Mouse (Mus musculus) kidney, adult 11 months (tissue): ENCODE results near the gene Prpf18.

Source experiments
- DNase-seq: peaks from one replicate; pipeline ENCODE4 v3.0.0; 2022

Gene Prpf18

GRCm38 (mm10) chr2:4614276-4614929 is 37.5 kb downstream of the Prpf18 start:
- peak; percentile 40 for DNase-seq

- no peak for DNase-seq
Measured at GRCm38 (mm10) chr2:4611704-4612103, 40.2 kb downstream of the Prpf18 start.

- no peak for DNase-seq
Measured at GRCm38 (mm10) chr2:4611295-4611694, 40.6 kb downstream of the Prpf18 start.

DNA sequence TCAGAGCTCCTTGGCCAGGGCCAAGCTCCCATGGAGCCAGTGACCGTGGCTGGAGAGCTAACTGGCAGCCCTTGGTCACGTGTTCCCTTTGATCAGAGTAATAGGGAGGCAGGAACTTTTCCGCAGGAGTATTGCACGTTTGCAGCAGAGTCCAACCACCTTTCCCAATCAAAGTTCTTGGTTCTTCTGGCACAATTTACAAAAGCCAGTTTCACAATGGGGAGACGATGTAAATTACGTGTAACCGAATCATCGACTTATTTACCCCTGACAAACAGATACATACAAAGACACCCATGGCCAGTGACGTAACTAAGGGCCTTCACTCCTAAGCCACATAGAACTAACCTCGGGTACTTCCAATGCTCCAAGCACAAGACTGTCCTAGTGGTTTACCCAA is 42.5 kb downstream of the Prpf18 start:
- no peak for DNase-seq

DNA sequence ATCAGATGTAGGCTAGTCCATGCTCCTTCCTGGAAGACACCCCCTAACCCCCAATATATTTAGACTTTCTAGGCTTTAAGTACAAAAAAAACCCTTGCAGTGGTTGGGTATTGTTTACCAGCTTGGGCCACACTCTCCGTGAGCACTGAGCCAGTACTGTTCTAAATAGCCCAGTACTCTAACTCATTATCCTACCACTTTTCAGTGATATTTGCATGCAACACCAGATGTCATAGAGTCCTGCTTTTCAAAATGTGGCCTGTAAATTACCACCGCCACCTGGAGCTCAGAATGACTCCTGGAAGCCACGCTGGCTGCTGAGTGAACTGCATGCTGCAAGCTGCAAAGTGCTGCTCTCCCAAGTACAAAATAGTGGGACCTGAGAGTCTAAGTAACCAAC is 43.7 kb downstream of the Prpf18 start:
- DNase-seq = no peak

DNA sequence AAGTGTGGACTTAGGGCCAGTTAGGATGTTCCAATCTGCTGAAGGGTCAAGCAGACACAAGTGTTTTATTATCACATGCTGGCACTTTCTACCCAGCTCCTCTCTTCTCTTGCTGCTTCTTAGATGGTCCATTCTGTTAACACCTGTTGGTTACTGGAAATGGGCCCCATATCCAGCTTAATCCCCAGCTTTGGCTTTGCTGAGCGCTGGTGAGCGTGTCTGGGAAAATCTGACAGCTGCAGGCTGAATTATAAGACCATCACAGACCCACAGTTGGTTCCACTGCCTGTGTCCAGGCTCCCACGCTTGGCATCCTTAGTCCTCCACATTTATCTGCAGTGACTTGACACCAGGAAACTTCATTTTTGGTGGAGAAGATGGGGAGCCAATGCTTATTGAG is 45.4 kb downstream of the Prpf18 start:
- no peak for DNase-seq

- no peak for DNase-seq
Measured at GRCm38 (mm10) chr2:4603361-4603945, 48.5 kb downstream of the Prpf18 start.

- peak; percentile 45 for DNase-seq
Measured at GRCm38 (mm10) chr2:4601034-4601890, 50.7 kb downstream of the Prpf18 start.

DNA sequence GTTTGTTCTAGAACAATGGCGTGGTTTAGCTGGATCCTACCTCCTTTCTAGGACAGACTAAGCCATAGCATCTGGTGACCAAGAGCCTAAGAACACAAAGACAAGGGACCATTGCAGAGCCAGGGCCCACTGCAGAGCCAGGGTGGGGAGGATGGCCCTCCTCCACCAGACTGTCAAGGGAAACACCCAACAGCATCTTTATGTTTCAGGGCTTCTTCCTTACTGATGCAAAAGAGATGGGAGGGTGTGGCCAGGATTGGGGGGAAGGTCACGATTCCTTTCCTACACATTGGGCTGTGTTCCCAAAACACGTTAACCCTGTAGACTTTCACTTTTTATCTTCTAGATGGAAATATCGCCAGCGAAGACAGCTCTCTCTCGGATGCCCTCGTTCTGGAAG is 54.9 kb downstream of the Prpf18 start:
- no peak for DNase-seq

DNA sequence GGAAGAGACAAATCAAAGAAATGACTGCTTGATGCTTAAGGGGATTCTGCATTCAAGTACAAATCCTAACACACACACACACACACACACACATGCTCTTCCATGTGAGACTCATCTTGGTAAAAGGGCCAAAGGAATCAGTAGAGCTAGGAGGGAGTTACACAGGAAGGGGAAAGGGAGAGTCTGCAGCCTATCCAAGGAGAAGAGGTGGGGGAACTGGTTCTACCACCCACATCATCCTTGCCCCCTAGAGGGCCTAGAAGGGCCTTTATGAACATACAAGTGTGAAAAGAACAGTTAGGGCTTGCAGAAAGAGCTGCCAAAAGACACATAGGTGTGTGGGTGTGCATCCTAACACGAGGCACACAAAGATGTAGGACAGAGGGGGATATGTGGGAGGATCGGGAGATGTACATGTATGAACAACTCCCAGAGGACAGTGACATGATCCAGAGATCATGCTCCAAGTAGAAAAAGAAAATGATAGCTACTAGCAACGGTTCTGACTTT is 58.0 kb downstream of the Prpf18 start:
- DNase-seq = no peak

GRCm38 (mm10) chr2:4593433-4593832 is 58.5 kb downstream of the Prpf18 start:
- peak; percentile 75 for DNase-seq

GRCm38 (mm10) chr2:4592666-4593065 is 59.2 kb downstream of the Prpf18 start:
- no peak for DNase-seq

- no peak for DNase-seq
Measured at GRCm38 (mm10) chr2:4591647-4592046, 60.3 kb downstream of the Prpf18 start.

DNA sequence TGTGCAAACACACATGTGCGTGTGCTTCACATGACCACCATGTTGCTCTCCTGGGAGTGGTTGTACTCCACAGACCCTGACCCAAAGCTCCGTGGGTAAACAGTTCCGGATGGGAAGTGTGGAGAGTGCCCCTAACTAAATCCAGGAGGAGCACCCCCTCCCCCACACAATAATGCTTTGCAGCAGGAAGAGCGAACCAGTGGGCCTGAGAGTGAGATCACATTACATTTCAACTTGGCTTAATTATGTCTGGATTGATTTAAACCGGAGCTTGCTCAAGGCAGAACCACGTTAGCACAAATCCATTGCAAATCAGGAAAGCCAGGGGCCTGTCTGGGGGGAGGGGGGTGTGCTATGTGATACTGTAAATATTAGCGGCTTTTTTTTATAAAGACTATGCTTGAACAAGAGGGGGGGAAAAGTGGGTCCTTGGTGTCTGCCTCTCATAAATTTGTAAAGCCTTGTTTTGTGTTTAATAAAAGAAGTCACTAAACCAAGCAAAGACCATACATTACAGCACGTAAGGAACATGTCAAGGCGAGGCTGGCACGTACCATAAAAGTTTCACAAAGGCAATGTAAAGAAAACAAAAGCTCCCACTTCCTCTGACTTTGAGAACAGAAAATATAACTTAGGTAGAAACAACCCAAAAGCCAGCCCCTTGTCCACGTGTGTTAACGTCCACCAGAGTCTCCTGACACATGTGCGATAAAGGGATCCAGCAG is 64.1 kb downstream of the Prpf18 start:
- DNase-seq = no peak

GRCm38 (mm10) chr2:4586245-4586644 is 65.7 kb downstream of the Prpf18 start:
- peak; percentile 37 for DNase-seq

DNA sequence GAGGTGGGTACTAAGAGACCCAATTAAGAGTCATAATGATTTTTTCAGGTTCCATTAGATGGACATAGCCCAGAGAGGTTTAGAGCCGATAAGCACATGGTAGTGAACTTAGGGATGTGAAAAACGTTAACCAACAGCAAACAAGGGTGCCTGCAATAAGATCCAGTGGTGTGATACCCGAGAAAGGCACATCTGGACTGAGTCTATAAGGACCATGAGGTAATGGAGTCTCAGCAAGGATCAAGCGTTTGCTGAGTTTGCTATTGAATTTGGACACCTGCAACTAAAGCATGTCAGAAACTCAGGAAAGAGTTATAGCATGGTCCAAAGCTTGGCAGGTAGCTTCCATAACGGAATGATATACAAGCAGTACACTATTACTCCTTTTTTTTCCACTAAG is 67.7 kb downstream of the Prpf18 start:
- no peak for DNase-seq

GRCm38 (mm10) chr2:4582930-4583329 is 69.0 kb downstream of the Prpf18 start:
- no peak for DNase-seq

DNA sequence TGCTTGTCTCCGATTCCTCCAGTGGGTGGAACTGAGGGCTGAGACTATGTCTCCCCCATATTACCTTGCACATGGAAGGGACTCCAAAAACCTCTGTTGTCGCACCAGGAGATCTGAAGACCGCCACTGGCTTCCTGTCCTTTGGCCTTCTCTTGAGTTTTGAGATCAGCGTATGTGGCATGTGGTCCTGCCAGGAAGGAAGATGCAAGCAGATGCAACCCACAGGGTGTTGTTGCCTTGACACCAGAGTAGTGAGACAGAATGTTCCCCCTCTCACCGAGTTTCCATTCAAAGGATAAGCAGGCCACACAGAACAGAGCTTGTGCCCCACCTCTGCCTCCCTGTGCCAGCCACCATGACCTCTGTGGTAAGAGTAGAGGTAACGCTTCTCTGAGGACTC is 71.2 kb downstream of the Prpf18 start:
- DNase-seq = no peak

DNA sequence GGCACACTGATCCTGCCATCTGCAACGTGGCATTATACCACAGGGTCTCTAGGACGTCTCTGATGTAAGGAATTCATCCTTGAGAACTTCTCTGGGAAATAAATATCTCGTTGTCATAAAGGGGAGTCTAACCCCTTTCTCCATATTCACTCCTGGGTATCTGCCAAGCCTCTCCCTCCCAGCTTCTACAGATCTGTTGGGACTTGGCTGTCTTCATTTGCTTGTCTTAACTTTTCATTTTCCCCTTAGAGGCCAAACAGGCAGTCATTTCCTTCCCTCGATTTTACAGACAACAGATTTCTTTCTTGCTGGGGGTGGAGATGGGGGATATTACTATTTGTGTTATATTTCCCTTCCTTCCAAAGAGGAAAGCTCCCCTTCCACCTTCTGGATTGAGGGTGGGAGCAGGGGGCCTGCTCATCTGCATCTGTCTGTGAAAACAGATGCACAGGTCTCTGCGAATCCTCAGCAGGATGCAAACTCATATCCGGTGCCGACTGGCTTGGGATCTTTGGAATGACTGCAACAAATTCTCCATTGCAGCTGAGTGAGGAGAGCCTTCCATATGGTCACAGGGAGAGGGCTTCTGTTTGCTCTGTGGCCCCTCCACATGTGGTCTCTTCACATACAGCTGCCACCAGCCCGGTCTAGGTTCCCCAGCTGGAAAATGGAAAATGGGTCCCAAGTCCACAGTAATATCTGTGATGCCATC is 72.4 kb downstream of the Prpf18 start:
- no peak for DNase-seq

DNA sequence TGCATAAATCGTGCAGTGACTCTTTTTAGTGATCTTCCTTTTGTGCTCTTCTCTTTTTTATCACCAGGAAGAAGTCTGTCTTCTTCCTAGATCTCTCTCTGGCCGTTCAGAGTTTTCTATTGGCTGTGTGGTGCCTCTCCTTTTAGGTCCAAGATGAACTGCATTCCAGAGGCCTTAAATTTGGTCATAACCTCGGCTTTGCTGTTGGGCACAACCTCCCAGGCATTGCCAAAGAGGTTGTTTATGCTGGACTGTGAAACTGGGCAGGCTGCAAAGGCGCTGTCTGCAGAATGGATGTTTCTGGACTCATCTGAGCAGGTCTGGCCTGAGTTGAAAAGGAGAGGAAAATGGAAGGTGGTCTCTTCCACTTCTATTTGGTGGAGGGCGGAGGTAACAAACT is 73.6 kb downstream of the Prpf18 start:
- no peak for DNase-seq

DNA sequence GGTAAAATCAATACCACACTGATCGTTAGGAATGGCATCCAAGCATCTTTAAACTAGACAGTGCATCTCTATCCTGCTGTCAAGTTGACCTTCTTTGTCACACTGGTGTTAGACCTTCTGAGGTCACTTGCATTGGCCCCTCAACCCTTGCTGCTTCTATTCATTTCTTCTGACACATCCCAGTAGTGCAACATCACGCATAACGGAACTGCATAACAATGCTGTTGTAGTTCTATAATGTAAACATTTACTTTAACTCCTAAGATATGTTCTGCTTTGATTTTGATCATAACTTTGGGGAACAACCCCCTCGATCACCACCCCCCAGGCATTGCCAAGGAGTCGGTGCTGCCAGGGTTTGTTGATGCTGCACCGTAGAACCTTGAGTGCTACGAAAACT is 75.9 kb downstream of the Prpf18 start:
- DNase-seq = no peak

- no peak for DNase-seq
Measured at GRCm38 (mm10) chr2:4575163-4575562, 76.8 kb downstream of the Prpf18 start.

GRCm38 (mm10) chr2:4574251-4574650 is 77.7 kb downstream of the Prpf18 start:
- no peak for DNase-seq
